Mouse (Mus musculus): Measurements from ENCODE around the gene D430041D05Rik.

DNA sequence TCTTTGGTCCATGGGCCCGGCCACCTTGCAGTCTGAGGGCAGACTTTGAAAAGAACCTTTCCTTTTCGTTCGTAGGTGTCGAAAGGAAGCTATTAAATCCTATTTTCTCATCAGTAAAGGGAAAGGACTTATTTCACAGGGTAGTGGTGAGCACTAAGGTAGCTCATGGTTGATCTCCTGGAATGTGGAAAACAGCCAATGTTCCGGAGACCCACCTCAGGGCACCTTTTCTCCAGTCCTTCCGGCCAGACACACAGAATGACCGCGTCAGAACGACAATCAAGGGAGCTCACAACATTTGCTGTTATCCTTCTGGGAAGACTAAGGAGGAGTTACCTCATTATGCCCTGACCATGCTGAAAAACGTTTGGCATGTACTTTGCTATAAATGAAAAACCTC is 314.6 kb downstream of the D430041D05Rik start:
- no peak for TF ChIP-seq POLR2A (IDR thresholded peaks at IDR 0.05; ENCODE audit: borderline replicate concordance, low read depth, low read length)
- TF ChIP-seq CTCF (IDR thresholded peaks at IDR 0.05; ENCODE audit: low read depth, low read length): no peak
